Mouse (Mus musculus): ENCODE measurements at regions not wholly inside any gene's neighbourhood (a gene's known extent, or its start where the extent isn't known, plus 50 kb on each side); places are given as distances from the start of the nearest gene placed in this dataset.

DNA sequence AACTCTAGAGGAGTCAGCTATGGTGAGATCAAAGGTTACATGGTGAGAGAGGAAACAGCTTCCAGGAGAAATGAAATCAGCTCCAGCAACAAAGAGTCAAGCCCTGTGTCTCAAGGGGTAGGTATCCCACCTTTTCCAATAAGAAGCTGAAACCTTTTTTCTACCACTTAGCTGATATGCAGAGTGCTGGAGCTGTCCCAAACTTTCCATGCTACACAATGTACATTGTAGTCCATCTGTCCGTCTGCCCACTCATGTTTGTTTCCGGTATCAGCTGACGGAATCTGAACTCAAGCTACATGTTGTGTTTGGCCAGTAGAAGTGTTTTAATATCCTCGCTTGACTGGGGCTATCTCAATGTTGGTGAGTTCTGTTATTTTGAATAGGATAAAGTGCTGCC, 83.6 kb upstream of the Ngf start:
- DNase-seq (ENCODE audit: low spot score in 2 of 2) = no peak

DNA sequence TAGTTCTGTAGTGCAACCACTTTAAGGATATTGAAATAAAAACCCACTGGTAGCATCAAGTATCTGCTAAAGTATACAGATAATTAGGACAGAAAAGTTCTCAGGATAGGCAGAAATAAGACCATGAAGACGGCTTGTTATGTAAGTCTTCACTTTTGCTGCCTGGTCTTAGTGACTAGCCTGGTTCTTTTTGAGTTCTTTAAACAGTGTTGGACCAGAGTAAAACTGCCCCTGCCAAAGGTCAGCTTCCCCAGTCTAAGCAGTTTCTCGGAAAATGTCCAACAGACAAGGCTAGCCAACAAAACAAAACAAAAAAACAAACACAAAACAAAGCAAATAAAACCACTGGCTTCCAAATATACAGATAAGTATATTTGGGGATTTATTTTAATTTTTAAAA, 85.1 kb upstream of the Ngf start:
- no peak for DNase-seq (ENCODE audit: low spot score in 2 of 2)

DNA sequence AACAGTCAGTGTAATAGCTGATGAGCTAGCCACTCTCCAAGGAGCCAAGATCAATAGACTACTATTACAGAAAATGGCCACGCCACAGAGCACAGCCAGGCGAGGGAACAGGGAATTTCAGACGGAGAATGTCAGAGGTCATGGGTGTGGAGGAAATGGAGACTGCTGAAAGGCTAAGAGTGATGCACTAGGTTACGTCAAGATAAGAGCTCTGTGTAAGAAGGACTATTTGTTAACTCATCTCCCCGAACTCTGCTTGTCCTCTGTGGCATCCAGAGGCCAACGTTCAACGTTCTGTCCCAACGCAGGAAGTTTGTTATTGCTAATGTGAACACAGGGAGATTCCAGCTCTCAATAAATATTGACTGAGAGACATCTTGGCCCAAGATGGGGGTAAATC, 86.0 kb upstream of the Ngf start:
- DNase-seq (ENCODE audit: low spot score in 2 of 2) = no peak

DNA sequence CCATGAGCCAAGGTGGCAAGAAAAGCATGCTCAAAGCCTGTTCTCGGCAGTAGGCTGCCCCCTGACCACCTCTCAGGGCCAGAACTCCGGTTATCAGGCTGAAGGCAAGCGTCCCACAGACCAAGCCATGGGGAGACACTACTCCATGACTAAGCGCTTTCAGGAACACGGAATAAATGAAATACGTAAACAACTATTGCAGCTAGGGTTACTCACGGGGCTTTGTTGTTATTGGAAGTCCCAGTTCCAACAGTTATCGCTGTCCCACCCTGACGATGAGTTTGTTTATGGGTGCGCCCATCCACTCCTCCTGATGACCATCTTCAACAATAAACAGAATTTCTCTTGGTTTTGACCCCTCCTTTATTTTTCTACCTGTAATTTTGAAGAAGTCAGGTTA, 88.0 kb upstream of the Ngf start:
- no peak for DNase-seq (ENCODE audit: low spot score in 2 of 2)

DNA sequence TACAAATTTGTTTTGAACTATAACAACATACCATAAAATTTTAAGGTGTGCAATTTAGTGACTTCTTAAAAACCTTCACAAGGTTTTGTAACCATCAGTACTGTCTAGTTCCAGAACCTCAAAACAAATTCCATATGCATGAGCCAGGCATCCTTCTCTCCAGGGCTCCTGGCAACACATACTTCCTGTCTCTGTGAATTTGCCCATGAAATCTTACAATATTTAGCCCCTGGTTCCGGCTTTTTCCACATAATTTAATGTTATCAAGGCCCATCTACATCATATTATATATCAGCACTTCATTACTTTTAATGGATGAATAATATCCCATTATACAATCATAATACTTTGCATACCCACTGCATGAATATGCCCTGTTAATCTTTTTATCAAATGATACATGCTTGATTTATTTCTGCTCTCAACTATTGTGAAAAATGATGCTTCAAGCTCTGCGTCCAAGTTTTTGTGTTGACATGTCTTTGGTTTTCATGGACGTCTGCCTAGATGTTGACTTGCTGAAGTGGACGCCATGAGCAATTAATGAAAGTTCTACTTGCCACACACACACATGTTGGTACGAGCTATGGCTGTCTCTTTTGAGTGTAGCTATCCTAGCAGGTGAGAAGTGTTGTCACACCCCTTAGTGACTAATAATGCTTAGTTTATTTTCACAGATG, 95.2 kb upstream of the Ngf start:
- DNase-seq (ENCODE audit: low spot score in 2 of 2) = no peak

DNA sequence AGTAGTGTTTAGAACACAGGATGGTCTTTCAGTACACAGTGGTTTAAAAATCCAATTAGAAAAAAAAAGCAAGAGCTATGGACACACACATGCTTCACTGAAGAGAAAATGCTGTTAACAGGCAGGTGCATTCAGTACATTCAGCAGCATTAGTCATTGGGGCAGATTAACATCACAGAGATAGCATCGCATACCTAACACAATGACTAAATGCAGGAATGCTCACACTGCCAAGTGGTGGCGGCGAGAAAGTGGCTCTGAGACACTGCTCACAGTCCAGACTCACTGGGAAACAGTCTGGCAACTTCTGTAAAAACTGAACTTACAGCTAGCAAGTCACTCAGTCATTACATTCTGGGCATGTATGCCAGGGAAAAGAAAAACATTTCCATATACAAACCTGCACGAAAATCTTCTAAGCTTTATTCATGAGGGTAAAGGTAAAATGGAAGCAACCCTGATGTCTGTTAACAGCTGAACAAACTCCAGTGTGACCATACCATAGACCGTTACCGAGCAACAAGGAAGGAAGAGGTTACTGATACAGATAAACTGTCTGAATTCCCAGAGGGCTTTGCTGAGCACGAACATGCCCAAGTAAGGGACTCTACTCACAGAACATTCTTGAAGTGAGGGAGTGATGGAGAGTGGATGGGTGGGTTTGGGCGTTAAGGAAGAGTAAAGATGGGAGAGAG, 97.4 kb upstream of the Ngf start:
- no peak for DNase-seq (ENCODE audit: low spot score in 2 of 2)

DNA sequence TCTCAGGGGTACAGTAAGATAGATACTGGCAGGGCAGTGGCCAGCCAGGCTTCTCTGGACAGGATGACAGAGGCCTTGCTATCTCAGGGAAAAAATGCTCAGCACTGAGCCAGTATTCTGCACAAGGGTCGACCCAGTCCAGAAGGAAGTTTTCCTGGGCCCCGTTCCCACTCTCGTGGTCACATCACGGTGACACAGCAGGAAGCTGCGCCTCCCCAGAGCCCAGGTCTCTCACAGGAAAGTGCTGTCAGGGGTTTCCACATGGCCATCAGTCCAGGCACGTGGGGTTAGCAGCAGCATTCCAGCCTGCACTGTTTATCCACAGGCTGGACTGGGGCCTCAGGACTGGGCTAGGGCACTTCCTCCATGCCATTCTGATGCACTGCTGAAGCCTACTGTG, 103.5 kb upstream of the Ngf start:
- DNase-seq (ENCODE audit: low spot score in 2 of 2) = no peak

DNA sequence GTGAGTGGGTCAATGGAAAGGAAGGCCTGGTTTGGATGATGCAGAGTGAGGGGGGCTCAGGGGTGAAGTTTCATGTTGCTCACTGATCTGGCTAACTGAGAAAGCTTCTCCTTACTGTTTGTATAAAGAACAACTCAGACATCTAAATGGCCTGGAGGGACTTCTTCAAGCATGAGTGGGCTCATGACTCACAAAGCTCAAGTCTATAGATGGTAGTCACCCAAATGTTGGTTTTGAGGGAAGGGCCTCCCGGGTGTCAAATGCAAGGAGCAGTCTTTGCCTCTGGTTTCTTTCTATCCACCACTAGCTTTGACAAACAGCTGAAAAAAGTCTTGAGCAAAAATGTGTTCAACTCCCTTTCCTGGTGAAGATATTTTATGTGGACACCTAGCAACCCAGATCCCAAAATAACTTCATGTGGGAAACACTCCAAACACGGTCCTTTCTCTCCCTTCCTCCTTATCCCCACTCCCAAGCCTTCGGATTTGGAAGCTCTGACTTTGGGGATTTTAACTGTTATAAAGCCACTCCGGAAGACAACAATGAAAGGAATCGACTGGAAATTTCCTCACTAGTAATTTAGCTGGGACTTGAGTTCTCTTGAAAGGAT, 105.3 kb upstream of the Ngf start:
- DNase-seq (ENCODE audit: low spot score in 2 of 2) = peak; percentile 26 to 32

DNA sequence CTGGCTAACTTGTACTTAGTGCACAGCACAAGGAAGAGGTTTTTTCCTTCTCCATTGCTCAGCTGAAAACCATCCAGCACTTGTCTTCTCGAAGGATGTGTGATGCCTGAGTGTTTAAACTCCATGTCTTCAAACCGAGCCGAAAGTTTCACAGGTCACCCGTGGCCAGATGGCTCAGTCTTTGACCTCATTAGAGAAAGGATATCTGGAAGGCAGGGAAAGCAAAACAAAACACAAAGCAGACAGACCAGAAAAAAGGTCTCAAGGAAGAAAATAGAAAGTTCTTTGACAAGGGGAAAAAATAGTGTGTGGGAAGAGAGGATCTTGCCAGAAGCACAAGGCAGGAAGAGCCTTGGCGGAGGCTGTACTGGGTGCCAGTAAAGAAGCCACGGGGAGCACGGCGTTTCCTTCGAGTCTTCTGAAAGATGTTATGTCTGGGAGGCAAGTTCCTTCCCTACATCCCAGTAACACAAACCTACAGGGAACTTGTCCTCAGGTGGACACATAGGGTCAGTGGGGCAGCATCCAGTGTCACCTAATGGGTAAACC, 108.9 kb upstream of the Ngf start:
- DNase-seq (ENCODE audit: low spot score in 2 of 2) = no peak

DNA sequence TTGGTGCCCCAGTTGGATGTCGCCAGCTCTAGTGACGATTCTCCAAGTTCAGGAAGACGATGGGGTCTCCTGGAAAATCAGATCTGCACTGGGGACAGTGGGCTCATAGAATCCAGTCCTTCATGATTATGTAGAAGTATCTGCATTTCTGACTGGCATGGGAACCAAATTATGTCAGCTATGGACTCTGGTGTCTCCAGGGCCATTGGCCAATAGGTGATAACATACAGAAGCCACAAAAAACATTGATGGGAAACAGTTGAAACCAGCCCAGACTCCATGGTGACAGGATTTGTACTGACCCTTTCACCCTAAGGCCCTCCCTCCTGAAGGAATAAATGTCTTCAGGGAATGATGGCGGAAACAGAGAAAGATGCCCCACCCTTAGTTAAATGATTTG, 110.9 kb upstream of the Ngf start:
- DNase-seq (ENCODE audit: low spot score in 2 of 2) = no peak

DNA sequence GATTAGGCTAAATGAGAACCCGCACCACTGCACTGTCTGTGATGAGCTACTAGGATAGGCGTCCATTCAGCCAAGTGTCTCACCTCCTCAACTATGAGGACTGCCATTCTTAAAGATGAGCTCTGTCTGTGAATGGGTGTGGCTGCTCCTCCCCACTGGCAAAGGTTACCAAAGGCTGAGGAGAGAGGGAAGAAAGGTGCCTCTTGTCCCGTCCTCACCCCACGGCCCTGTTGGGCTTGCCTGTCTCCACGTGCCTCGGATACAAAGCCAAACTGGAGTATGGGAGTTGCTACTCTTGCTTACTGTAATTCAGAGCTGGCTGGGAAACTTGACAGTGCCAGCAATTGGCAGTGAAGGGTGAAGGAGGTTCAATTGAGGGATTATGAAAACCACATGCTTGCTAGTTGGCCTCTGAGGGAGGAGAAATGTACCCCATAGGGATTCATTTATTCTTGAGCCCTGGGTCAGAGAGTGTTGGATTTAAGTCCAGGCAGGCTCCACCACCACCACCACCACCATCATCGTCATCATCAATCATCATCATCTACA, 112.6 kb upstream of the Ngf start:
- DNase-seq (ENCODE audit: low spot score in 2 of 2) = no peak

DNA sequence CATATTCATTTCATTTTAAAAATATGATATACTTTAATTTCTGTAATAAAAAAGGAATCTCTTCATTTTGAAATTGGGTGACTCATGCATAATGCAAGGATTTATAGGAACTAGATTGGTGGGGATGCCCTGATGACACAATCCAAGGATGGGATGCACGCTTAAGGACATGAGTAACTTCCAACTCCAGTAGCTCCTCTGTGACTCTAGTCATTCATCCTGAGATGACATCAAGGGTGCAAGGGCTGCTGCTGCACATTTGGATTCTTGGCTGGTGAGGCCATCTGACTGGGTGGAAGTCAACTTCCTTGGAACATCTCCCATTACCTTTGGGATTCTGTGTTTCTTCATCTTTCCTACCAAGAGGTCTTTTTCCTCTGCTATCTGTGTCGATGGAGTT, 114.4 kb upstream of the Ngf start:
- no peak for DNase-seq (ENCODE audit: low spot score in 2 of 2)

DNA sequence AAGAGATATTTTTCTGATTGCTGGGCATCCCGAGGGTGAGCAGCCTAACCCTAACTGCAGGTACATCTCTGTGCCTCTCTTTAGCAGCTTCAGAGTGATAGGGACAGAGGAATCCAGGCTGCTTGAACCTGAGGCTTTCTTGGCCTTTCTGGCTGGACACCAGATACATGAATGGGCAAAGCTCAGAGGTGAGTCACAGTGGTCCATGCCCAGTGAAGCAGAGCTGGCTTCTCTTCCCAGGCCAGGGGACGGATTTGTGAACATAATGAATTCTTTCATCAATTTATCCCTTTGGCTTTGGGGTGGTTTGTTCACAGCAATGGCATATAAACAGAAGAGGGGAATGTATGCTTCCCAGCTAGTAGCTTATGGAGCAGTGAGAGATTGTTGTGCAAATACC, 114.9 kb upstream of the Ngf start:
- DNase-seq (ENCODE audit: low spot score in 2 of 2) = no peak

DNA sequence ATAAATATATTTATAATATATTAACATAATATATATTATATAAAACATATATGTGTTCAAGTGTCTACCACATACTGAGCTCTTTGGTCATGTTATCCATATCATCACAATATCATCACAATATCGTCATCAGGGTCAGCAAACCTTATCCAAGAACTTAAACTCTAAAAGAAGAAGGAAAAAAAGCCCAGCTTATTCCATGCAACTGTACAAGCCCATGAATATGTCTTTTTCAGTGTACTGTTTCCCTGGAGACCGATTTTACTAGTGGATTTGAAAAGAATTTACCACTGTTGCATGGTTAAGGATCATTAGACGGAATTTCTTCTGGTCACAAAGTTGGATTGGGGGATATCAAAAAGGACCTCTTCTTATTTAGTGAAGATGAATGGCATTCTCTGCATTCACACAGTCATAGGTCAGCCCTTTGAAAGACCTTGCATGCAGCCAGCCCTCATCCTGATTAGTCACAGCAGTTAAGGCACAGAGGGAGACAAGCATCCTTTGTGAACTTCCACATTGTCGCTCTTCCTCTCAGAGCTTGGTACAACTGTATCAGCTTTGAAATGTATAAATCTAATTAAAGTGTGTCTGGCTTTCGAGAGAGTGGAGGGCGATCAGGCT, 116.3 kb upstream of the Ngf start:
- DNase-seq (ENCODE audit: low spot score in 2 of 2) = no peak

DNA sequence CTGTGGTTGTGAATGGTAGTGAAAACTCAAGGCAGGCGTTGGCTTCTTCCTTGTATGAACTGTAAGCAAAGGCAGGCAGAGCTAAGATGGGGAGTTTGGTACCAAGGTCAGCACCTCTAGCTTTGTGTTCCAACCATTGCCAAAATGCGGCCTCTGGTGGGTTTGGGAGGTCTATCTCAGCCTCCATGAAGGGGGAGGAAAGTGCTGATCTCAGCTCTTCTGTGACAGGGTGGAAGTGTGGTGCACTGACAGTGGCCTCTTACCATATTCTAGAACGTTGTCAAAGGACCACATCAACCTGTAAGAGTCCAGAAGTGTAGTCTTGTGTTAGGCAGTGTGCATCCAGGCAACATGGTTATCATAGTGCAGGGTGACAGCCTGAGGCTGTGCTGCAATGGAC, 123.6 kb upstream of the Ngf start:
- DNase-seq (ENCODE audit: low spot score in 2 of 2) = no peak

DNA sequence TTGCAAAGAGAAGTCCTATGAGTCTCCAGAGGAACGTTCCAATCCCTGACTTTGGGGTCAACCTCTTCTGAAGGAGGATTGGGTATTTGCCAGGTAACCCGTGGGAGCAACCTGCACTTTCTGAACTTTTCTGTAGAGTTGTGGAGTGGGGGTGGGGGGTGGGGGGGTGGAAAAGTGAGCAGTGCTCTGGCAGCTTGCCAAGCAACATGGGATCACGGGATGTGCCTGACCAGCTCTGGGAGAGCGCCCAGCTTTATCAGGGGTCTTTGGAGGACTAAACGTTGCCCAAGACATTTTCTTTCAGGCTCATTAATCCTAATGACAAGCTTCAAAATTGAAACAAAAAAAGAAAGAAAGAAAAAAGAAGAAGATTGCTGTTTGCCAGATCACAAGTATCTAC, 124.4 kb upstream of the Ngf start:
- no peak for DNase-seq (ENCODE audit: low spot score in 2 of 2)

DNA sequence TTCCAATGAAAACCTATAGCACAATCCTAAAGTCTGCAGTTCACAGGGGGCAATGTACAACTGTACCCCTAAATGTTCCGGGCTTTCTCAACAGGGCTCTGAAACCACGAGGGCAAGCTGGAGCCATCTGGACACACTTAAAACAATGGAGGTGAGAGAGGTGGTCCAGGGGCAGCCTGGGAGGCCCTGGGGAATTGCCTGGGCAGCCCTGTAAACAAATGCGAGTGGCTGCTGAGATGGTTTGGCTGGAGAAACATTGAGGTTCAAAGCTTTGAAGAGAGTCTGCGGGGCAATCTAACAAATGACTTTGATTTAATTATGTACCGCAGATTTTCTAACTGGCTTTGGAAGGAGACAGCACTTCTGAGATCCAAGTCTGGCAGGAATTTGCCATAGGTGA, 129.0 kb upstream of the Ngf start:
- no peak for DNase-seq (ENCODE audit: low spot score in 2 of 2)

DNA sequence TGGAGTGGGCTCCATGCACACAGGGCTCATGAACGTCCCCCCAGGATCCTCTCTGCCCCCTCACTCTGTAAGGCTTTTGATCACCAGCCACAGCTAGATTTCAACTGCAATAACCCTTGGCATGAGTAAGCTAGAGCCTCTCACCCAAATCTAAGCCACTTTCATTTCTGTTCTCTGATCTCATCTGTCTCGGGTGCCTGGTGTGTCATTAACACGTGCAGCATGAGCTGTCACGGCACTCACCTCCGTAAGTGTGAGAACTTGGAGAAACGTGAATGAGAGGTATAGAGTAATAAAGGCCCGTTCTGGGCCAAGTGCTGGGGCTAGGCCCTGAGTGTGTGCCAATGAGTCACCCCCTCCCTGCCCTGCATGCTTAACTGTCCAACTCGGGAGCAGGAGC, 131.8 kb upstream of the Ngf start:
- no peak for DNase-seq (ENCODE audit: low spot score in 2 of 2)

DNA sequence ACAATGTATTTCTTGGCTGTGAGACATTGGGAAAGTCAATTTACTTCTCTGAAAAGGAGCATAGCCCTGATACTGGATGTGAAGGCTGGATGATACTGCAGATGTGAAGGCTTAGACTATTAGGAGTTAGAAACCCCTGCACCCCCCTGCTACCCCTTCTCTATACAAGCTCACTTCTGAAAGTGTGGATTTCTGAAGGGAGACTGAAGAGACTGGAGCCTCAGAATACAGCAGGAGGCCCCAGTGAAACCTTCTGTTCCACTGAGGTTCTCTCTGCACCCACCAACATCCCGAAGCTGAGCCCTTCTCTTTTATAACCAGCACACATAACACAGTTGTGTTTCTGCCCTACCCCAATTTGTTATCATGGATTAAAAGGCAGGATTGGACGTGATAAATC, 131.7 kb upstream of the Vangl1 start:
- DNase-seq (ENCODE audit: low spot score in 2 of 2) = no peak

DNA sequence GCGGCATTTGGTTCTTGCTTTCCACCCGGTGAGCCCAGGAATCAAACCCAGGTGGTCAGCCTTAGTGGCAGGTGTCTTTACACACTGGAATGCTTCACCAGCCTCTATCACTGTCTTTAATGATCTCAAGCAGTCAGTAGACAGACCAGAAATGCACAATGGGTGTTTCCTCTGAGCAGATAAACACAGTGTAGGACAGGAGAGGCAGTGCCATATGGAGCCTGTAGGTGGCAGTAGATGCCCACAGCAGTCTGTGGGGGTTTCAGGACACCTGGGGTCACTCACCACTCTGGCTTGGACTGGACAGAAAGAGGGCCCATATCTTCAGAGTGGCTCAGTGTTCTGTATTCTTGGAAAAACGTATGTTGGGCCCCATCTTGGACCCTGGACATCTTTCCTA, 130.7 kb upstream of the Vangl1 start:
- DNase-seq (ENCODE audit: low spot score in 2 of 2) = peak in 1 of 2 experiments; percentile 44

DNA sequence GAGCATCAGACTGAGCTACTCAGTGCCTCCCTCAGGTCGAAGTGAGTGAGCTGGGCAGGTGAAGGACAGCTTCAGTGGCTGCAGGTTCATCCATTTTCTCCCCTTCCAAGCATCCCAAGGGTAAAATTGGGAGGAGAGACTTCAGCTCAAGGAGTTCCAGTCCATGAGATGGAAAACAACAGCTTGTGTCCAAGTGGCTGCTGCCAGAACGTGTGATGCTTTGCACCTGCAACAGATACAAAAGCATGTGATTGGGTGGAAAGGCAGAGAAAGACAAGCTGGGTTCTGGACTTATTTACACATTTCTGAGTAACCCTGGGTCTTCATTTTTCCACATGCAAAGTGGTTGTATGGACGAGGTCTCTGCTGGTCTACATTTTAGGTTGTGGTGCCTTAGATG, 127.7 kb upstream of the Vangl1 start:
- no peak for DNase-seq (ENCODE audit: low spot score in 2 of 2)

DNA sequence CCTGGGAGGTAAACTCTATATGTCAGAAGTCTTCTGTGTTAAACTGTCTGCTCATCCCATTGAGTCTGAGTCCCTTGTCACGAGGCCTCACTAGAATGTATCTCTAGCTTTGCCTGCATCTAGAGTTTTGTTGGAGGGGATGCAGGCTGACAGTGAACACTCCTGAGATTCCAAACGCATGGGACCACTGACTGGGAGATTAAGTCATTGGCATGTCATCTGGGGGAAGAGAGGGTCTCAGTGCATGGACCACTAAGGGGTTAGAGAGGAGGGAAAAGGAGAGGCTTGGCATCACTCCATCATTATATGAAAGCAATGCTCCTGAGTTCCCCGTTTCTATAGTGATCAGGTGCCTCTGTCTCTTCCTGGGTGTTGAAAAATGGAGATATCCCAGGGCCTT, 114.8 kb upstream of the Vangl1 start:
- DNase-seq (ENCODE audit: low spot score in 2 of 2) = no peak

Measured in right cerebral cortex, postnatal 10 days (tissue).